Mouse (Mus musculus) brain, embryonic 14.5 days (tissue): ENCODE results near the gene Kif3a.

ENCODE experiments used
- CTCF ChIP-seq: fragments of 200-500 bp; IDR thresholded peaks from 2 replicates; pipeline ENCODE4 v1.5.1; 2012; ENCODE audit warnings: inconsistent platforms, mild to moderate bottlenecking, moderate library complexity, borderline replicate concordance; ENCODE audit not compliant: insufficient read depth, insufficient read length; ENCODE audit errors: extremely low read depth
- POLR2A ChIP-seq: fragments of 200-500 bp; IDR thresholded peaks from 2 replicates; pipeline ENCODE4 v1.6.1; 2012; ENCODE audit warnings: mild to moderate bottlenecking, inconsistent platforms, borderline replicate concordance; ENCODE audit not compliant: poor library complexity, insufficient read depth, insufficient read length, severe bottlenecking; ENCODE audit errors: extremely low read depth

DNA sequence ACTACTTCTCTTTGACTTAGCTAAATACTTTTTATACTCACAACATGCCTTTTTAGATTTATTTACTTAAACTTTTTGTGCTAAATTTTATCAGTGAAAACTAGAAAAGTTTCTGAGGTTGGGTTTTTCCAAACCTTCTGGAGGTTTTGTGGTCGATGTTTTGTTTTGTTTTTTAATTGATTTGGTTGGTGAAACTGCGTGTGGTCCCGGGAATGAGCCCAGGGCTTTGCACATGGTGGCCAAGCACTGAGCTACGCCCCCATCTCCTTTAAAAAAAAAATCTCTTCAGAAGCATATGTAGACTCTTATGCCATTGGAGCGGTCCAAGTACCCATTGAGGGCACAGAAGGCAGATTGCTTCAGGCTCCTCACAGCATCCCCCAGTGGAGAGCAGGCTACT, 23.9 kb downstream of the Kif3a start:
- TF ChIP-seq POLR2A, result no peak
- TF ChIP-seq CTCF, result no peak
